Mouse (Mus musculus): ENCODE data around the gene Agbl4.
"Not testable (repeated sequence)": the region's sequence is repeated elsewhere in the genome, so short reads cannot be mapped to it uniquely, and the experiment has no call there.

Agbl4 gene

DNA sequence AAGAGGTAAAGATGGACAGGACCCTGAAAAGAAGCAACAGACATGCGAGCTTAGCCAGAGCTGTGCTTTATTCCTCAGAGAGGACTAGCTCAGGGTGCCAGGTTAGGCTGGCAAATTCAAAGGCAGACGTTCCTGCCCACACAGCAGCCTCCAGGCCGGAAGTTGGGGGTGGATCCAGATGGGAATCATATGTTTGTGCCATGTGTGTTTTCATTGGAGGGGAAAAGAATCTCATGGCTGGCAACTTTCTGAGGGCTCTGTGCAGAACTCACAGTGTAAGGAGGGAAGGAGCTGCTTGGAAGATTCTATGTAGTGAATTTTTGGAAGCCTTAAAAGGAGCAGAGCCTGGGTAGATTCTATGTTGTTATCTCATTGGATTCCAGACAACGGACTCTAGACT, 519.1 kb downstream of the Agbl4 start:
- DNase-seq (ENCODE audit: low spot score in 2 of 2), result no peak

DNA sequence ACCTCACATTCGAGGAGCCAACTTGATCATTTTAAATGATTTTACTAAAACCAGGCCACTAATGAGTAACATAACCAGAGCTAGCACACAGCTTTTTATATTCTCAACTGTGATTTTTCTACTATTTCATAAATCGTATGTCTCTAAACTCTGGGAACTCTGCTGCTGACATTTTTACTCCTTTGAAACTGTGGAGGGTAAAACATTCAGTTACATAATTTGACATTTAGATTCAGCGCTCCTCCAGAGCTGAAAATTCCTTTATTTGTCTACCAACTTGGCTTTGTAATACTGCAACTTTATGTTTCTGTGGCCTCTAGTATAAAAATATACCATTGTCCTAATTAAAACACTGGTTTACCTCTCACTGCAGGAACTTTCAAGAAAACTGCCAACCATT, 523.6 kb downstream of the Agbl4 start:
- no peak for DNase-seq (ENCODE audit: low spot score in 2 of 2)

DNA sequence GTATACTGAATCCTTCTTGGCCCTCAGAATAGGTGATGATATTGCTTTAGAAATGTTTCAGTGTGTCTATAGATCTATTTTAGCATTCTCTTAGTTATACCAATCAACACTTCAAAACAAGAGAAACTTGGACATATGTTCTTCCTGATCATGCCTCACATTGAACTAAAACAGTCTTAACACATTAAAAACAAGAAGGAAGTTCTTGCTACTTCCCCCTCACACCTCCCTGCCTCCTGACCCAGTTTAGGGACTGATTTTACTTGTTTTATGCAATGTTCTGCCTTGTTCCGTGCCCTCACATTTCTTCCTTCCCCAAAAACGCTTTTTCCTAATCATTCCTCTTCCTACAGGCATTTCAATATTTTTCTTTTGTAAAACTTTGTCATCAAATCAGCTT, 604.2 kb downstream of the Agbl4 start:
- DNase-seq (ENCODE audit: low spot score in 2 of 2), result no peak

DNA sequence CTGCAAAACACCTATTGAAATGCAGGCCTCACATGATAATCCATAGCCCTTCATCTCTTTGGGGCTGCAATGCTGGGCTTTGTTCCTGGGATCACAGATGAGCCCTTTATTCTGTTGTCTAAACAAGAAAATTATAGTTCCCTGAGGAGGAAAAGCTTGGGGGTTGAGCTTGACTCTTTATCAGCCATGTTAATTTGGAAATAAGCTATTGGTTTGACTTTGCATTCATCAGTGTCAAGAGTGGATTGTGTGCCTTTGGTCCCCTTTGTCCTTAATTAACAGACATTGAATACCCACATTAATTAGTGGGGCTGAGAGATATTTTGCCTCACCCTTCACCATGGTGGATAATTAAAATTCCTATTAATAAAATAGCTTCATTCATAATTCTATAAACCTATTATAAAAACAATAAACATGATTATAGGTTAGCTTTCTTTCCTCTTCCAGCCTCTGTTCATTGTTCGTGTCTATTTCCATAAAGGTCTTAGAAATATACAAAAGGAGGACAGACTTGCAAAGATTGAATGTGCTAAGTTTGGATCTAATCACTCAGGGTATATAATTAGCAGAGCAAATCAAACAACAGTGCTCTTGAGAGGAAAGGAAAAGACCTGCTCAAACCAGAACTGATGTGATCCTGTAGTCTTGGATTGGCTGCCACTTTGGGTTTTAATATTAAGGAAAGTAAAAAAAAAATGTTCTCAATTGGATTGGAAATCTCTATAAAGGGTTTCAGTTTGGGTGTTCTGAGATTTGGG, 607.4 kb downstream of the Agbl4 start:
- DNase-seq (ENCODE audit: low spot score in 2 of 2), result no peak

DNA sequence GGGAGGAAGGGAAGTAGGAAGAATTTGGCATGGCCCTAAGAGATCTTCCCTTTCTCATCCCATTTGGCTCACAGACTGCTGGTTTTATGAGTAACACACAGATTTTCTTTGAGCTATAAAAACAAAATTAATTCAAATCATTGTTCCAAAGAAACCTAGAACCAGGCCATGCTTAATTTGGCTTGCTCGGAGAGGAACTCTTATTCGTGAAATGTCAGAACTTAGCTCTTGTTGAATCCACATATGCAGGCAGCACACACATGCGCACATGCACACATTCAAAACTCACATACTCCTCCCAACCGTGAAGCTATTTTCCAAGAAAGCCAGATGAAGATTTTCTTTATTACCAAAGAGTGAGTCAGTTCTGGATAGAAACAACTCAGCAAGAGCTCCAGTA, 621.9 kb downstream of the Agbl4 start:
- no peak for DNase-seq (ENCODE audit: low spot score in 2 of 2)

DNA sequence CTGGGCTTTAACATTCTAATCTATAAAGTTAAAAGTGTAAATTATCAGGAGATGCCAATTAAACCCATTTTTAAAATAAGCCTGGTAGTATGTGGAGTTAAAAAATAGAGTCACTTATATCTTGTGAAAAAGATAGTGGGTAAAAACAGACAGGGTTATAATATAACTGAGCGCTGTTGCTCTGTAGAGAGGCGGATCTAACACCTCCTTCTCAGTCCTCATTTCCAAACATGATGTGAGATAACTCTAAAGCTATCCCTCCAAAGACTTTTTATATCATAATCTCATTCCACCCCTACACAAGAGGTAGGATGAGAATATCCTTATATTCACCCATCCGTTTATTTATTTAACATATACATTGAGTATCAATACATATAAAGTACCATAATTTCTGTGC, 669.9 kb downstream of the Agbl4 start:
- no peak for DNase-seq (ENCODE audit: low spot score in 2 of 2)

DNA sequence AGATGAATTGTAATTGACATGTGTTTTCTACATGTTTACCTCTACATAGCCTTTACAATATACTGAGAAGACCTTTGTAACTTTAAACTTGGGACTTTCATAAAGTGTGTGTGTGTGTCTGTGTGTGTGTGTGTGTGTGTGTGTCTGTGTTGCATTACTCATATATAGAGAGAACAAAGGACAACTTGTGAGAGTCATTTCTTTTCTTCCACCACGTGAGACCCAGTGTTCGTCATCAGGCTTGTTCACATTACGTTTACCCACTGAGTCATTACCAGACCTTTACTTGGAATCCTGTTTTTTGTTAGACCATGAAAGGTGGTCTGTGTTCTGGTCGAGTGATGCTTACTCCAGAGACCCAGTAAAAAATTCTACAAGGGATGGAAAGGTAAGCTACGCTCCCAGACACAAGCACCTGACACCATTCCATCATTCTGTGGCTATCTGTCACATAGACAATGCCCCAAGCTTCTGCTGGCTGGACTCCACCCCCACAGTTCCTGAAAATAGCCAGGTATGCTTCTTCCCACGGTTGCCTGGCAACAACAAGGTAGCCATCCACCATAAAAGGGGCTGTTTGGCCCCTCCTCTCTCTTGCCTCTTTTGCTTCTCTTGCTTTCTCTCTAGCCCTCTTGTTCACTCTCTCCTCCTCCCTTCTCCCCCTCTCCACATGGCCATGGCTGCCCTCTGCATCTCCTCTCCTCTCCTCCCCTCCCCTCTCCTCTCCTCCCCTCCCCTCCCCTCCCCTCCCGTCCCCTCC, 676.5 kb downstream of the Agbl4 start:
- DNase-seq (ENCODE audit: low spot score in 2 of 2), result no peak

DNA sequence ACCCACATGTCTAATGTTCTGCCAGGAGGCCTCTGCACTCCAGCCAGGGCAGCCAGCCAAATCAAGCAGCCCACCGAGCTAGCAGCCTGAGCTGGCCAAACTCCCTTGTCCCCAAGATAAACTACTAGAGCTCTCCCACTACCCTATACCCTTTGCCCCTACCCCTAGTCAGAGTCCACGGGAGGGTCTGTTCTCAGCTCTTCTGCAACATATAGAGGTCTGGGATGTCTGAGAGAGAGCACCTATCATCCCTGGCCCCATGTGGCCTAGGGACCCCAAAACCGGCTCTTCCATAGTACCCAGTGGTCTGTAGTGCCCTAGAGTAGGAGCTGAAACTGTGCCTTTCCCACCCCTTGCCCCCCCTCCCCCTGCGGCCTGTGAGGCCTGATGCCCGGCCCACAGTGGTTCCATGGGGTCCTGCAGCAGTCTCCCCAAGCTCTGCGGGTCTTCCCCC, 677.3 kb downstream of the Agbl4 start:
- DNase-seq (ENCODE audit: low spot score in 2 of 2), result no peak

DNA sequence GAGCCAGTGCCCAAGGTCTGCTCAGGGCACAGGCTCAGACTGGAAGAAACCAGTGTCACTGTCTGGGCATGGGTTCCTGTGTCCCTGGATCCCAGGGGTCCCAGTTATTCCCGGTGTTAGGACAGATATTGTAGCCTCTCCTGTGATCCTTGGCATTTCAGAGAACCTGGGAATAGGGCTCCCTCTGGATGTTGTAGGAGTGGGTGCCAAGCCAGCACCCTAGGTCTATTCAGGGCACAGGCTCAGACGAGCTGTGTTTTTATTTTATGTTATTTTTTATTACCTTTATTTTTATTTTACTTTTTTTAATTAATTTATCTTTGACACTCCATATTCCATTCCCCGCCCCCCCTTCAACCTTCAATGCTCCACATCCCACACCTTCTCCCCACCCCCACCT, 680.3 kb downstream of the Agbl4 start:
- DNase-seq (ENCODE audit: low spot score in 2 of 2), result no peak

DNA sequence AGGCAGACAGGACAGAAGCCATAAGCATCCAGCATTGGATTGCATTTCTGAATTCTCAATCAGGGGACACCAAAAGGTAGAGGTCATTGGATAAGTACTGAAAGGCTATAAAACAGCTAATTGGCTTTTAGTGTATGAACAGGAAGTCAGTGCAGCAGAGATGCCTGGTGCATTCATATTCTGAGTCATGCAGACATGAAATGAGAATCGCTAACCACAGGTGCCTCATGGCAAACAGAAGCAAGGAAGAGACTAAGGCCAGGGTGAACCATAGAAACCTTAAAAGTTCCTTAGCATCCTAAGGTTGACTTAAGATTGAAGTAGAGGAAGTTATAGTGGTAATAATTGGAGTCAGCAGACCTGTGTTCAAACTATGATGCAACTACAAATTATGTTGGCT, 687.9 kb downstream of the Agbl4 start:
- no peak for DNase-seq (ENCODE audit: low spot score in 2 of 2)

DNA sequence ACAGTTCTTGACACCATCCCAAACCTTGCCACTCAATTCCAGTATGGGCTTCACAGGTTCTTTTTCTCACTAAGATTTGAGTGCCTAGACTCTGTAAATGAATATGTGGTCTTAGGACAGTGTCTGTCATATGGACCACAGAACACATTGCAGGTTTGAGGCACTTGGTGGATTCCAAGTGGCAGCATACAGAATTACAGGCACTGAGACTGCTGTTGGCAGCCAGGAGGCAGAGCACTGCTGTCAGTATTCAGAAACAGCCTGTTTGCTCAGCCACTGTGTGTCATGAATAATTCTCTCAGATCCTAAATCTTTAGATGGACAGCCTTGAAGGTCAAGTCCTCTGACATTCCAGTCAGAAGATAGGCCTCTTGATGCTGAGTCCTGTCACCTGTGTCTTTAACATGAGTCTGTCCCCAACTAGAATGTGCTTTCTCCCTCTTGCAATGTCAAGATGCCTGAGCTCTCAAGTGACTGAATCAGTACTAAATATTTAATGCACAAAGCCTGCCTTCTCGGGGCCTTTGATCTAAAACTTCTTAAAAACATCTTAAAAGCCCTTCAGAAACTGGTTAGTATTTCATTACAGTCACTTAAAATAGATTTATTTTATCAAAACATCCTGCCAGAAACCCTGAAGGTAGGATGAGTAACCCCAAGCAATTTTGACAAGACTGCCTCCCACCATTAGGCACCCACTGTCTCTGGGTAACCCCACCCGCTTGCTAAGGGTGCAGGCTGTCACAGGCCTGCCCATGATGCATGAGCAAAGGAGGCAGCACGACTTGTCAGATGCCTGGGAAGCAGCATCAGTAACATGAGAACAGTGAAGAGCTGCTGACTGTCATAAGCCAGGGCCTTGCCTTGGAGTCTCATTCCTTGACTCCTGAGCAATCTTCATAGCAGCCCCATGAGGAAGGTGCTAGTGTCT, 739.0 kb downstream of the Agbl4 start:
- DNase-seq (ENCODE audit: low spot score in 2 of 2), result no peak

DNA sequence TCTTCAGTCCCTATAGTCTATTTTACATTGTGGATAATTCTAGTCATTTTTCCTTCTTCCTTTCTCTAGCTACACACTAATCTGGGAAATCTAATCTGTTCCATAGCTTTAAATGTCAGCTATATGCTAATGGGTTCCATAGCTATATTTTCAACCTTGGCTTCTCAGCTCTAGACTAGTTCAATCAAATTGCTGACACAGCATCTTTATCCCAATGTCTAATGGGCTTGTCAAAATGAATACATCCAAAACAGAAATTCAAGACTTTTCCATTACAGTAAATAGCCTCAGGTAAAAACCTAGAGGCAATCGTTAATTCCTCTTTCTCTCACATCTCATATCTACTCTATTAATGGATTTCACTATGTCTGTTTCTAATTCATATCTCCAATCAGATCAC, 750.3 kb downstream of the Agbl4 start:
- DNase-seq (ENCODE audit: low spot score in 2 of 2), result no peak

DNA sequence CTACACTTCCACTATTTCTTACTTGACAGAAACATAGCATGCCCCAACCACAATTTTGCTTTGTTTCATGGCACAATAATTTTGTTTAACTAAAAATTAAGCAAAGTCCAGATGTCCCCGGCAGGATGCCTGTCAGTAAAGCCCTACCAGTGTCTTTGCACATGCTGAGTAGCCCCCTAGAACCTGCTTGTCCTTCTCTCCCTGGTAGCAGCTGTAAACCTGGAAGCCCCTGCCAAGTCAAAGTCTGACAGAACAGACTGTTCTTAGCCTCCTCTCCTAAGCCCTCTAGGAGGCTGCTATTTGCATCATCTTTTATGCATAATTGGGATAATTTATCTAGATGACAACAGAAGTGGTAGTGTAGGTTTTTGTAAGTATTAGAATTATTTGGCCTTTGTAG, 758.4 kb downstream of the Agbl4 start:
- no peak for DNase-seq (ENCODE audit: low spot score in 2 of 2)

DNA sequence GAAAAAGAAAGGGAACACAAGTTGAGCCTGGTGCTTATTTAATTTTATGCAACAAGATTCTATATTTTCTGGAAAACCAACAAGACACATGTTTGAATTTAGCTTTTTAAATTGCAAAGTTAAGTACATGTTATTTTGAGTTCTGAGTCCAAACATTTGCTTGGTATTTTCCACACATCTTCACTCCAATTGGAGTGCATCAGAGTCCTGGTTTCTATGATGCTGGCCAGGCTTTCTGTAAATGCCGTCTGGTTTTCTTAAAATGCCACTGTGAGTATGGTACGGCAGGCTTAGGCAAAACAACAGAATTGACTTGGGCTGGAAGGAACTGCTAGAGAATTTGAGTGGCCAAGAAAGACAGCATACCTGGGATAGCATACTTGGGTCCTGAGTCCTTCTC, 784.0 kb downstream of the Agbl4 start:
- no peak for DNase-seq (ENCODE audit: low spot score in 2 of 2)

DNA sequence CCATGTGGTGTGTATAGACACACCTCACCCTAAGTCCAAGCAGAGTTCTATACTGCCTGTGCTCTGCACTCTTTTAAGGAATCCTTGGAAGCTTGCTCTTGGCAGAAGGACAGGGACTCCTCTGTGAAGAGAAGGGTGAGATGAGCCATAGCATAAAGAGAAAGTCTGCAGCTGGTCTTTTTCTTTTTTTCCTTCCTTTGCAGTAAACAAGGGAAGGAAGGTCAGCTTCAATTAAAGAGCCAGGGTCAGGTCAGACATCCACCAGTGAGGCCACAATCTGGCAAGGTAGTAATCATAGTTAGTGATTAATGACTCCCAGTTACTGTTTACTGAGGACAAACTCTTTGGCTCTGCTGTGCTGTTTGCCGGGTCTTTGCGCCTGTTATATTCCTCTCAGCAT, 802.6 kb downstream of the Agbl4 start:
- no peak for DNase-seq (ENCODE audit: low spot score in 2 of 2)

DNA sequence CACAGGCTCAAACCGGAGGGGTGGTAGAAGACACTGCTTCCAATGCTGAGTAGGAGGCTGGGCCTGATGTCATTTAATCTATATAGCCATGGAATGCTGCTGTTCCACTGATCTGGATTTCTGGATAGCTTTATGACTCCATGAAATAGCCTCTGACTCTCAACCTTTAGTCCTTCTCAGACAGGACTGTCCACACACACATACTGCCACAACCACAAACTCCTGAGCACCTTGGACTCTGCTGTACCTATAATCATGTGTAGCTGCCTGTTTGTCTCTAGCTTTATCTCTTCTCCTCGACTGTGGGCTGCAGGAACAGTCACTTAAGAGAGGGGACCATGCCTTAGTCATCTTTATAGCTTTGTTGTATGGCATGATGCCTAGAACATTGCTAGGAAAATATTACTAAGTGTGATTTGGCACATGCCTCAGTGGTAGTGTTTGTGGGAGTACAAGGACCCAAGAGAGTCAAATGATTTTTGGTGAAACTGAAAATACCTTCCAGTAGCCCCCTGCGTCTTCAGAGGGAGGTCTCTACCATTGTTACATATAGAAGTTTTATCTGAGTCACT, 817.8 kb downstream of the Agbl4 start:
- DNase-seq (ENCODE audit: low spot score in 2 of 2), result no peak

DNA sequence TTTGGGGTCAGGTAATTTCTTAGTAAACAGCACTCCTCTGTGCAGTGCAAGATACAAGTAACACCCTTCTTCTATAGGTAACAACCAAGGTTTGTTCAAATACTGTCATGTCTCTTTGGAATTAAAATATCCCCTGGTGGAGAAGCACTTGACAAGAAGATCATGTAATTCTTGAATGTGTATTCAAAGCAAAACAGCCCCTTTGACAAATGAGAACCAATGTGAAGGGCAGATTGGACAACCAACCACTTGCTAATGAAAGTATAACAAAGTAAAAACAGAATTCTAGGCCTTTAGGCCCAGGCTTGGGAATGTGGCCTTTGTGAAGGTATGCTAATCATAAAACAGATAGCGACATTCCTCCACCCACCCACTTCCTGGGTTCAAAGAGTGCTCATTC, 821.6 kb downstream of the Agbl4 start:
- not testable (repeated sequence) for DNase-seq (ENCODE audit: low spot score in 2 of 2)

DNA sequence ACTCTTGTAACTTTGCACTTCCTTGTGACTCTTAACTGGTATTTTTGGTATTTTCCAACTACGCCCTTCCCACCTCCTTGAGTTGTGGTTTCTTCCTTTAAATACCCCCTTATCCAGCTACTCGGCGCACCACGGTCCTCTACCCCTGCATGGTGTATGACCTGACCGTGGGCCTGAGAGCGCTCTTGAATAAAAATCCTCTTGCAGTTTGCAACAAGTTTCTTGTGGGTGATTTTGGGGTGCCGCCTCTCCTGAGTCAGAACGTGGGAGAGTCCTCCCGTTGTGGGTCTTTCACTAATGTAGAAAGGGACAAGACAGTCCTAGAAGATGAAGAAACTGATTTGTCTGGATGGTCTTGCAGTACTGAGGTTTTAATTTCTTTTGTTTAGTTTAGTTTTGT, 822.1 kb downstream of the Agbl4 start:
- not testable (repeated sequence) for DNase-seq (ENCODE audit: low spot score in 2 of 2)

DNA sequence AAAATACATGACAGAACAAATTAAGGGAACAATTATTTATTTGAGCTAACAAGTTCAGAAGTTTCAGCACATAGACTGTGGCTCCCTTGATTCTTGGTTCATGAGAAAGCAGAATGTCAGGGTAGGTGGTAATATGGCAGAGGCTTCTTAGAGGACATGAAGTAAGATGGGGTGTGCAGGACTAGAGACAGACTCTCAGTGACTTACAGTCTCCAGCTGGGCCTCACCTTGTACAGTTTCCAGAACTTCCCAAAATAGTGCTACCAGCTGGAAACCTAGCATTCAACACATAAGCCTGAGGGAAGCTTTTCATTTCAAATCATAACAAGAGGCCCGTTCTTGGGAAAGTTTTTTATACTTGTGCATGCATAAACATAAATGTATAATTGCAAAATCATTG, 836.4 kb downstream of the Agbl4 start:
- no peak for DNase-seq (ENCODE audit: low spot score in 2 of 2)

DNA sequence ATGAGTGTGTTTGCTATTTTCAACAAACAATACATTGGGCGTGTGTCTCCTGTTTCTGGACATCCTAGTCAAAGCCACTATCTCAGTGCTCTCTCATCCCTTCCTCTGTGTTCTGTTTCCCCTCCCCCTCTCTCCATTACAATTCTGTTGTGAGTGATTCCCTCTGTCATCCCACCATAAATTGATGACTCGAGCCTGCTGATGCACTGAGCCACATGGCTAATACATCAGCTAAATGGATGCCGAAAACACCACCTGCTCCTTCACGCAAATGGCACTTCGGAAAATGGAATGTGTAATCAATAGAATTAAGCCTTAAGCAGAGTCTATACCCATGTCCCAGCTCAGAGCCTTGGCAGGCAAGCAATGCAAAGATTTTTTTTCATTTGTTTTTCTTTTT, 854.5 kb downstream of the Agbl4 start:
- DNase-seq (ENCODE audit: low spot score in 2 of 2), result no peak

DNA sequence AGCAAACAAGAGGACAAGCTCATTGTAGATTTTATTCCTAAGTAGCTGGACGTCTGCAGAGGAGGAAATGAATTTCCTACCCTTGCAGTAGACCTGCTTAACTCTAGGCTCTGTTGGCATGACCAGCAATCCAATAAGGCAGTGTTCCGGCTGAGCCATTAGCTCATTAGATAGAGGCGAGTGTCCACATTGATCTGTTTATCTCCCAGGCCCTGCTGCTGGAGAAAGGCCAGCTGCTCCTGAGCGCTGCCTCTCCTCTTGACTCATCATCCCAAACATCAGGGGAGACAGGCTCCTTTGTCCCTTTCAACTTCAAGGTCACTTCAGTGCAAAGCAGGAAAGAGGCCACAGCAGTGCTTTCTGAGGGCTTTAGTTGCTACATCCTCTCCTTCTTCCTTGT, 858.0 kb downstream of the Agbl4 start:
- DNase-seq (ENCODE audit: low spot score in 2 of 2), result no peak

DNA sequence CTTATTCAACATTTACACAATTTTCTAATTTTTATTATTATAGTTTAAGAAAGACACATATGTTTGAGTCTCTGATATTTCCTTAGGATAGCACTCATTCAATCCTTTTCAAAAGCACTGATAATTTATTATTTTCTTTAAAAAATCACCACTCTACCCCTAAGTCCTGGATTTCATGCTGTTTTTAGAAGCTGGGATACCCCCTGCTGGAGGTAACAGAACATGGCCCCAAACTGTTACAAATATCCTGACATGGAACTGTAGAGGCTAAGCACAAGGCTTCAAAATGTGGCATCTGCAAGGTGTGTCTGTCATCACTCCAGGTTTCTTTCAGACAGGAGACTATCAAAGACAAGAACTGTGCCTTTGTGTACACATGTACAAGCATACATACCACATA, 859.5 kb downstream of the Agbl4 start:
- no peak for DNase-seq (ENCODE audit: low spot score in 2 of 2)

All from heart, adult 9 months (tissue).